Mouse (Mus musculus): ENCODE measurements around the gene Tax1bp3. TPM values are rescaled to one million over a fixed set of nuclear protein-coding genes. Genes with fewer than 3 reads are reported as not detected.

Tax1bp3 gene
- 43.8 and 55.6 TPM in 2 replicates for total RNA-seq (2014; rRNA removed)
- 91.0 and 100 TPM in 2 replicates for polyA plus RNA-seq (2015; fragmentation: Nextera tagmentation; extraction: Ambion mirVana)

DNA sequence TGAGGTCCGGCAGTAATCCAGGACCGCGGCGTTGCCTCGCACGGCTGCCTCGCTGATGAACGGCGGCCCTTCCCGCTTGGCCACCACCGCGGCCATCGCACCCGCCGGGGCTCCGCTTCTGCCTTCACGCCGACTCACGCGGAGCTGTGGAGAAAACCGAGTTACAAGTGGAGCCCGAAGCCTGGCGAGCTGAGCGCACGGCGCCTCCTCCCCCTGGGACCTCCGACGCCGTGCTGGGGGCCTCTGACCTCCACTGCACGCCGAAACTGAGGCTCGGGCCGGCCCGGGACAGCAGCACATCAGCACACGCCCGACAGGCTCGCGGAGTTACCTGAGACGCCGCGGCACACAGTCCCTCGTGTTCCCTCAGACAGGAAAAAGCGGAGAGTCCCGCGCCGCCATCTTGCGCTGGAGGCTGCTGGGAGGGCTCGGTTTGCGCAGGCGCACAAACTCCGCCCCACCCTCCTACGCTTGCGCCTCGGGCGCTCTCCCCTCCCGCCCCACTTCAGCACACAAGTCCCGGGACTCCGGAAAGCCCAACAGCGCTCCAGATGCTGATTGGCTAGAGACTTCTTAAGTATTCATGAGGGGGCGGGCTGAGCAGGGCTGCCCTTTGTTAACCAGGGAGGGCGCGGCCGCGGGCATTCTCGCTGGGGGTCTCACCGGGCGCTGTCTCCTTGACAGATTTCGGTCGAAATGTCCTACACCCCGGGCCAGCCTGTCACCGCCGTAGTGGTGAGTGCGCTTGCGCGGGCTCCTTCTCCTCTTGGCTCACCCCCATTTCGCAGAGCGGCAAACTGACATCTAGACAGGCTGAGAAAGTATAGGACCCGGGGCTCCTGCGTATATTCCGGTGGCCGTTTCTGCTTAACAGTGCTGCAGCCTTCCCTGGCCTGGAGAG is at the start of gene Tax1bp3, which contains the start of gene Emc6:
Tax1bp3 (plus strand) TSS at position 476 of the 901 bp plus-strand sequence.
Emc6 (minus strand) TSS at position 430 of the 901 bp plus-strand sequence.
- DNase-seq (ENCODE audit: low spot score) (peak; percentile 99), ATAC-seq (ENCODE audit: low FRiP score) (peak; percentile 97)
- H3K36me3 ChIP-seq (ENCODE audit: insufficient read depth, low read length): 0 out of 2 replicates have a peak, but pooled peaks cover 3% of the 10 kb centered on the region
- peak within 1 kb of the TSS; percentile 86 for H3K9ac ChIP-seq (replicated peaks; ENCODE audit: low read length, poor library complexity, severe bottlenecking)
- peak within 1 kb of the TSS; percentile 83 for H3K27ac ChIP-seq (ENCODE audit: low read depth, low read length)
- no peaks in the 10 kb centered on the region for H3K9me3 ChIP-seq (ENCODE audit: low read length)
- TF ChIP-seq CTCF (IDR thresholded peaks at IDR 0.05): no peak; the same call in 1 of the 2 replicates
- H3K27me3 ChIP-seq (ENCODE audit: insufficient read depth, low read length): no peaks in the 10 kb centered on the region
- under 1% methylated on average over 80 of the region's 81 CpGs for WGBS
- peak within 1 kb of the TSS; percentile 74 for H3K4me2 ChIP-seq (ENCODE audit: low read depth, low read length, poor library complexity, severe bottlenecking)
- H3K4me3 ChIP-seq (ENCODE audit: low read depth, low read length): peak within 1 kb of the TSS; percentile 93
- no peaks in the 10 kb centered on the region for H3K4me1 ChIP-seq (ENCODE audit: insufficient read depth, low read length)

DNA sequence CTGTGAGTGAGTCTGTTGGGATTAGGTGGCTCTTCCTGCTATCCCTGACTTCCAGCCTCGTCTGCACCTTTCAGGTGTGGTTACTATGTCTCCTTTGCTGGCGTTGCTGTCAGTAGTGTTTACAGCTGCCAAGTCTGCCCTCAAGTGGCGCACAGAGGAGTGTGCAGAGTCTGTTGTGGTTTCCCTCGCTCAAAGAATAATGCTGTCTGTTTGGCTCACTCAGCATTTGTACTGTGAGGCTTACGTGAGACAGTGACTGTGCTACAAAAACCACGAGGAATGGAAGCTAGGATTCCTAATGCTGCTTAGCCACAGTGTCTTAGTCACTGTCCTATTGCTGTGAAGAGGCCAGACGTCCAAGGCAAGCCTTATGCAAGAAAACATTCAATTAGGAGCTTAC is 45.9 kb upstream of the Tax1bp3 start:
- no peak for ATAC-seq (ENCODE audit: low FRiP score)
- H3K4me2 ChIP-seq (ENCODE audit: low read depth, low read length, poor library complexity, severe bottlenecking): no peak overlapping the region
- no peaks in the 10 kb centered on the region for H3K36me3 ChIP-seq (ENCODE audit: insufficient read depth, low read length)
- H3K9ac ChIP-seq (replicated peaks; ENCODE audit: low read length, poor library complexity, severe bottlenecking): no peak overlapping the region
- peak; percentile 63 for TF ChIP-seq CTCF (IDR thresholded peaks at IDR 0.05)
- WGBS: 81% methylated on average over 7 of the region's 7 CpGs
- no peaks in the 10 kb centered on the region for H3K27me3 ChIP-seq (ENCODE audit: insufficient read depth, low read length)
- no peak overlapping the region for H3K27ac ChIP-seq (ENCODE audit: low read depth, low read length)
- H3K9me3 ChIP-seq (ENCODE audit: low read length): no peaks in the 10 kb centered on the region
- DNase-seq (ENCODE audit: low spot score): peak; percentile 39
- H3K4me1 ChIP-seq (ENCODE audit: insufficient read depth, low read length): no peaks in the 10 kb centered on the region
- no peak overlapping the region for H3K4me3 ChIP-seq (ENCODE audit: low read depth, low read length)

DNA sequence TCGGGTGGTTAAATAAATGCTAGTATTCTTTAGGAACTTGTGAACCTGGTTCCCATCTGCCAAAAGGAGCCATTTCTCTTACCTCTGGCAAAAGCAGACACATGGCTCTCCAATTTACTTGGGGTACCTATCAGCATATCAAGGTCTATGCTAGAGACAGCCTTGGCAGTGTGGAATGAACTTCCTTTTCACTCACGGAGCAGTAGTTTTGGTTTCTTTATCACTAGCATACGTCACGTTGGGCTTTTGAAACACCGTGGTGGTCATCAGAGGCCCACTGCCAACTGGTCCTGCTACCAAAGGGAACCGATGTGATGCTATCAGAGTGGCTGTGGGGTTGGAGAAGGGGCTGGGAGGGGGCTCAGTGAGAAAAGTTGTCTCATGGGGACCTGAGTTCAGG is 43.9 kb upstream of the Tax1bp3 start:
- Histone ChIP-seq H3K27me3 (ENCODE audit: insufficient read depth, low read length) (no peaks in the 10 kb centered on the region), H3K36me3 (ENCODE audit: insufficient read depth, low read length) (no peaks in the 10 kb centered on the region), H3K4me1 (ENCODE audit: insufficient read depth, low read length) (0 out of 2 replicates have a peak, but pooled peaks cover 4% of the 10 kb centered on the region), H3K4me2 (ENCODE audit: low read depth, low read length, poor library complexity, severe bottlenecking) (no peak overlapping the region), H3K9ac (replicated peaks; ENCODE audit: low read length, poor library complexity, severe bottlenecking) (no peak overlapping the region), H3K9me3 (ENCODE audit: low read length) (no peaks in the 10 kb centered on the region), H3K27ac (ENCODE audit: low read depth, low read length) (no peak overlapping the region), H3K4me3 (ENCODE audit: low read depth, low read length) (no peak overlapping the region)
- over 99% methylated on average over 6 of the region's 6 CpGs for WGBS
- DNase-seq (ENCODE audit: low spot score) (no peak), ATAC-seq (ENCODE audit: low FRiP score) (no peak)
- no peak for TF ChIP-seq CTCF (IDR thresholded peaks at IDR 0.05)

DNA sequence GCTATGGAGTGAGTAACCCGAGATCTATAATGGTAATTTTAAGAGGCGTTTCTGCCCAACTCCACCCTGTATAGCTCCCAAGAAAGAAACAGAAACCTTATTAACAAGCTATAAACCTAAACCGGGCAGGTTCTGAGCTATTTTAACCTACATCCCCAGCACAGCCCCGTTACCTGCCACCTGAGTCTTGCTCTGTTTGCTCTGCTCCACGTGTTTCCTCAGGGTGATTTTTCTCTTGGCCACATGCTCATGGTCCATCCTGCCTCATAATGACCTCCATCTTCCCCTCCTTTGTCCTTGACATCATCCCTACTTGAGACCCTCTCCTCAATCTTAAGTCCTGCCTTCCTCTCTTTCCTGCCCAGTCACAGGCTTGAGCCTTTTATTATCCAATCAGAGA is 42.7 kb upstream of the Tax1bp3 start:
- Histone ChIP-seq H3K36me3 (ENCODE audit: insufficient read depth, low read length) (no peaks in the 10 kb centered on the region), H3K4me1 (ENCODE audit: insufficient read depth, low read length) (0 out of 2 replicates have a peak, but pooled peaks cover 4% of the 10 kb centered on the region), H3K4me3 (ENCODE audit: low read depth, low read length) (no peak overlapping the region), H3K4me2 (ENCODE audit: low read depth, low read length, poor library complexity, severe bottlenecking) (no peak overlapping the region), H3K9ac (replicated peaks; ENCODE audit: low read length, poor library complexity, severe bottlenecking) (no peak overlapping the region), H3K27me3 (ENCODE audit: insufficient read depth, low read length) (no peaks in the 10 kb centered on the region), H3K27ac (ENCODE audit: low read depth, low read length) (no peak overlapping the region), H3K9me3 (ENCODE audit: low read length) (no peaks in the 10 kb centered on the region)
- ATAC-seq (ENCODE audit: low FRiP score) (no peak), DNase-seq (ENCODE audit: low spot score) (no peak)
- 92% methylated on average over 5 of the region's 5 CpGs for WGBS
- no peak for TF ChIP-seq CTCF (IDR thresholded peaks at IDR 0.05)

DNA sequence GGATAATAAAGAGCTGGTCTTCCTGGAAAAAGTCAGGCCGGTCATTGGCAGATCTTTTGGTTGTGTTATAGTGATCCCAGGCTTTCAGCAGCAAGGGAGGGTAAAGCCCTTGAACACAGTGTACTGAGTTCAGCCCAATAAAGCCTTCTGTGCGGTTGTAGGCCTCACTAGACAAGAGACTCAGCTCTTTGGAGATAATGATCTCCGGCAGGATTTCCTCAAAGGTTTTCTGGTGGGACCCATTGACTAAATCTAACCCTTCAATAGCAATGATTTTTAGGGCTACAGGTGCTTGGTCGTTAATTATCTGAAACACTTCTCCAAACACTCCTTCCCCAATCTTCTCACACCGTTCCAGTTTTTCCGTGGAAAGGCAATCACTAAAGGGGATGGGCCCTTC is 40.3 kb upstream of the Tax1bp3 start:
- Histone ChIP-seq H3K9ac (replicated peaks; ENCODE audit: low read length, poor library complexity, severe bottlenecking) (no peak overlapping the region), H3K9me3 (ENCODE audit: low read length) (no peaks in the 10 kb centered on the region), H3K4me2 (ENCODE audit: low read depth, low read length, poor library complexity, severe bottlenecking) (peak overlapping the region; percentile 85; the same call in 1 of the 2 replicates), H3K27ac (ENCODE audit: low read depth, low read length) (no peak overlapping the region), H3K36me3 (ENCODE audit: insufficient read depth, low read length) (no peaks in the 10 kb centered on the region), H3K27me3 (ENCODE audit: insufficient read depth, low read length) (no peaks in the 10 kb centered on the region), H3K4me1 (ENCODE audit: insufficient read depth, low read length) (0 out of 2 replicates have a peak, but pooled peaks cover 4% of the 10 kb centered on the region), H3K4me3 (ENCODE audit: low read depth, low read length) (no peak overlapping the region)
- 94% methylated on average over 6 of the region's 6 CpGs for WGBS
- ATAC-seq (ENCODE audit: low FRiP score): no peak
- no peak for DNase-seq (ENCODE audit: low spot score)
- no peak for TF ChIP-seq CTCF (IDR thresholded peaks at IDR 0.05)

DNA sequence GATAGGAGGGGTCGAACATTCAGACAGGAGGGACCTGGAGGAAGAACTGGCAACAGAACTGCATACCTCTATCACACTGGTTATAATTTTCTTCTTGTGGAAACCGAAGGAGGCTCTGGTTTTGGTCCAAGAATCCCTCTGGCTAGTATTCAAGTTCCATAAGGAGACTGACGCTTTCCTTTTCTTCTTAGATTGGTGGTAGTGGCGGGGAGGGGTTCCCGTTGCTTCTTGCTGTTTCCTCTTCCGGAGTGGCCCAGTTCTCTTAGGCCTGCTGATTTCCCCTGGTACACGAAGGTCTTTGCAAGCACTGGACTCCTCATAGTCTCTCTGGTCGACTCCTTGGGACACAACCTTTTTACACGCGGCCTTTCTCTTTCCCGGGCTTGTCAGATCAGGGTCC is 39.8 kb upstream of the Tax1bp3 start:
- no peak for ATAC-seq (ENCODE audit: low FRiP score)
- TF ChIP-seq CTCF (IDR thresholded peaks at IDR 0.05): no peak
- WGBS: 40% methylated on average over 11 of the region's 11 CpGs
- no peaks in the 10 kb centered on the region for H3K9me3 ChIP-seq (ENCODE audit: low read length)
- peak overlapping the region; percentile 68 for H3K4me3 ChIP-seq (ENCODE audit: low read depth, low read length)
- H3K4me2 ChIP-seq (ENCODE audit: low read depth, low read length, poor library complexity, severe bottlenecking): peak overlapping the region; percentile 85
- H3K4me1 ChIP-seq (ENCODE audit: insufficient read depth, low read length): 0 out of 2 replicates have a peak, but pooled peaks cover 4% of the 10 kb centered on the region
- DNase-seq (ENCODE audit: low spot score): no peak
- no peaks in the 10 kb centered on the region for H3K36me3 ChIP-seq (ENCODE audit: insufficient read depth, low read length)
- no peak overlapping the region for H3K27ac ChIP-seq (ENCODE audit: low read depth, low read length)
- no peak overlapping the region for H3K9ac ChIP-seq (replicated peaks; ENCODE audit: low read length, poor library complexity, severe bottlenecking)
- no peaks in the 10 kb centered on the region for H3K27me3 ChIP-seq (ENCODE audit: insufficient read depth, low read length)

All from midbrain, postnatal 0 days (tissue).